In the genomic region with DNA sequence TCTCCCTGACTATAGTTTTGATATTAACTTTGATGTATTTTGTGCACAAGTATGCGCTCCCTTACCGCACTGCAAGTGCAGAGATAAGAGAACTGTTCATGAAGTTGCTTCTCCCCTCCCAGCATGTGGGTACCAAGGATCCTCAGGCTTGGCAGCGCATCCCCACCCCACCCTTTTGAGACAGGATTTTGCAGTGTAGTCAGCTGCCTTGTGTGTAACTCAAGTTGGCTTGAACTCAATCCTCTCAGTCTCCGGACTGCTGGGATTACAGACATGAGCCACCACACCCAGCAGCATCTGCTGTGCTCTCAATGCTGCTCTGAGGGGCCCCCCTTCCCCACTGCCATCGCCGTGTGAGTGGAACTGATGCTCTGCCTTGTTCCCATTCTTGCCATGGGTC, we compare ENCODE assay signal across 17 mouse cellular contexts. TPM values are rescaled to one million over a fixed set of nuclear protein-coding genes. Genes with fewer than 3 reads are reported as not detected.
DNase-seq lines count a peak whose midpoint lies in the region; ATAC-seq and TF ChIP-seq lines count a peak whose summit lies in the region.
"Had no signal": no experiment of that assay in that cellular context is flagged by ENCODE, and none has a peak within 500 bp of the region (broad histone marks: within the 10 kb centered on the region; RNA-seq: fewer than 3 reads in every experiment).

No protein-coding gene starts in this region.

- H3K9me3 ChIP-seq in lung, embryonic 15.5 days, result no peaks in the 10 kb centered on the region
- H3K9me3 ChIP-seq in embryonic facial prominence, embryonic 14.5 days (ENCODE audit: control insufficient read depth, low read length), result no peaks in the 10 kb centered on the region
- H3K9me3 ChIP-seq: kidney, embryonic 15.5 days; liver, embryonic 12.5 days; midbrain, embryonic 15.5 days had no signal

- H3K4me2 ChIP-seq in lung, embryonic 15.5 days, result no peak overlapping the region
- no peak overlapping the region for H3K4me2 ChIP-seq in embryonic facial prominence, embryonic 14.5 days (ENCODE audit: low read depth, low read length)
- H3K4me2 ChIP-seq: kidney, embryonic 15.5 days; liver, embryonic 12.5 days; midbrain, embryonic 15.5 days had no signal

- H3K36me3 ChIP-seq in lung, embryonic 15.5 days, result peaks cover 9% of the 10 kb centered on the region
- H3K36me3 ChIP-seq in embryonic facial prominence, embryonic 14.5 days (ENCODE audit: control insufficient read depth, insufficient read depth, low read length), result peaks cover 26% of the 10 kb centered on the region

- DNase-seq in gastrocnemius, adult 2 months, result peak; percentile 63
- DNase-seq in gastrocnemius, postnatal 4 days (ENCODE audit: low spot score in 2 of 2), result no peak
- no peak for DNase-seq in lung, postnatal 10 days
- DNase-seq in embryonic facial prominence, embryonic 14.5 days (ENCODE audit: low spot score), result peak; percentile 49
- DNase-seq in skeletal muscle tissue, adult 2 months (ENCODE audit: low read depth, low spot score), result peak; percentile 71
- DNase-seq in cerebellum, adult 2 months, result no peak
- DNase-seq in layer of hippocampus, adult 11-12 months (ENCODE audit: low spot score), result no peak
- DNase-seq: adrenal gland, postnatal 25 days; layer of hippocampus, adult 9-11 months; lung, postnatal 4 days had no signal

- TF ChIP-seq CTCF in gastrocnemius, adult 2 months (IDR thresholded peaks at IDR 0.05), result no peak
- TF ChIP-seq CTCF in cerebellum, adult 2 months (IDR thresholded peaks at IDR 0.05; ENCODE audit: borderline replicate concordance, insufficient read depth, low read depth, low read length), result no peak

- ATAC-seq in lung, embryonic 15.5 days (ENCODE audit: borderline replicate concordance, extremely low read depth, low FRiP score, low TSS enrichment), result no peak
- ATAC-seq in embryonic facial prominence, embryonic 14.5 days (ENCODE audit: low read depth), result 0 out of 2 replicates have a peak, but pooled peaks have one; percentile 12
- ATAC-seq: liver, embryonic 12.5 days; midbrain, embryonic 15.5 days had no signal

- WGBS in lung, embryonic 15.5 days, result 75% methylated on average over 6 of the region's 6 CpGs
- WGBS in embryonic facial prominence, embryonic 14.5 days, result 83% methylated on average over 6 of the region's 6 CpGs
- WGBS in cerebellum, adult 2 months, result 35% methylated on average over 6 of the region's 6 CpGs

- H3K27ac ChIP-seq in gastrocnemius, adult 2 months, result peak overlapping the region; percentile 61
- H3K27ac ChIP-seq in lung, embryonic 15.5 days, result 0 out of 2 replicates have a peak overlapping the region, but pooled peaks have one; percentile 16
- H3K27ac ChIP-seq in embryonic facial prominence, embryonic 14.5 days (replicated peaks; ENCODE audit: low read depth, low read length), result peak overlapping the region; percentile 61
- H3K27ac ChIP-seq in cerebellum, adult 2 months (ENCODE audit: insufficient read depth, low read length), result no peak overlapping the region
- H3K27ac ChIP-seq: liver, embryonic 12.5 days; midbrain, embryonic 15.5 days had no signal

- H3K4me3 ChIP-seq in gastrocnemius, adult 2 months, result no peak overlapping the region
- no peak overlapping the region for H3K4me3 ChIP-seq in lung, embryonic 15.5 days
- H3K4me3 ChIP-seq in embryonic facial prominence, embryonic 14.5 days (ENCODE audit: low read depth, low read length), result no peak overlapping the region
- H3K4me3 ChIP-seq in cerebellum, adult 2 months (replicated peaks; ENCODE audit: insufficient read depth, low read depth, low read length), result no peak overlapping the region
- H3K4me3 ChIP-seq: kidney, embryonic 15.5 days; liver, embryonic 12.5 days; midbrain, embryonic 15.5 days had no signal

- no peak overlapping the region for H3K9ac ChIP-seq in lung, embryonic 15.5 days
- H3K9ac ChIP-seq in embryonic facial prominence, embryonic 14.5 days (ENCODE audit: low read depth, low read length), result no peak overlapping the region
- H3K9ac ChIP-seq: kidney, embryonic 15.5 days; liver, embryonic 12.5 days; midbrain, embryonic 15.5 days had no signal

- H3K27me3 ChIP-seq in lung, embryonic 15.5 days, result no peaks in the 10 kb centered on the region
- no peaks in the 10 kb centered on the region for H3K27me3 ChIP-seq in embryonic facial prominence, embryonic 14.5 days (replicated peaks; ENCODE audit: control insufficient read depth, insufficient read depth, low read length)
- no peaks in the 10 kb centered on the region for H3K27me3 ChIP-seq in cerebellum, adult 2 months (ENCODE audit: control insufficient read depth, insufficient read depth, low read length)
- H3K27me3 ChIP-seq: kidney, embryonic 15.5 days; liver, embryonic 12.5 days; midbrain, embryonic 15.5 days had no signal

- peaks cover 22% of the 10 kb centered on the region for H3K4me1 ChIP-seq in lung, embryonic 15.5 days
- H3K4me1 ChIP-seq in embryonic facial prominence, embryonic 14.5 days (ENCODE audit: control insufficient read depth, insufficient read depth, low read length), result peaks cover 12% of the 10 kb centered on the region; the same call in 1 of the 2 replicates
- H3K4me1 ChIP-seq in cerebellum, adult 2 months (ENCODE audit: control insufficient read depth, insufficient read depth, low read length), result no peaks in the 10 kb centered on the region

- intact Hi-C loops in gastrocnemius, adult 2 months (cut with DNase I), result no loop called here

- TF ChIP-seq POLR2A in cerebellum, adult 2 months (IDR thresholded peaks at IDR 0.05; ENCODE audit: borderline replicate concordance, insufficient read depth, low read length), result no peak

RNA-seq across cellular contexts. Expression of a gene that starts 21.0 kb away (rescaled TPM):
- not detected for total RNA-seq in gastrocnemius, adult 2 months (2021)
- under 1 TPM; 0.10 to 0.23 TPM for total RNA-seq in gastrocnemius, postnatal 4 days (2021)
- 22.5 and 27.8 TPM in 2 replicates for polyA plus RNA-seq in lung, embryonic 15.5 days (2015; fragmentation: Nextera tagmentation; extraction: Ambion mirVana)
- 0.50 and 1.4 TPM in 2 replicates for polyA plus RNA-seq in embryonic facial prominence, embryonic 14.5 days (2014; fragmentation: Nextera tagmentation; extraction: Ambion mirVana)
- polyA plus RNA-seq in cerebellum, adult 2 months (2012; rRNA removed), result not detected in 2 replicates
- total RNA-seq: left cerebral cortex, postnatal 14 days had no signal
- polyA plus RNA-seq: midbrain, embryonic 15.5 days; neural tube, embryonic 14.5 days had no signal

RNA-seq across cellular contexts. Expression of a gene that starts 22.7 kb away (rescaled TPM):
- total RNA-seq in gastrocnemius, adult 2 months (2021), result 1 to 10 TPM; 6.5 to 8.2 TPM
- total RNA-seq in gastrocnemius, postnatal 4 days (2021), result 10 to 100 TPM; 12.9 to 14.4 TPM
- 23.8 TPM in 2 replicates for polyA plus RNA-seq in lung, embryonic 15.5 days (2015; fragmentation: Nextera tagmentation; extraction: Ambion mirVana)
- 25.2 and 25.7 TPM in 2 replicates for polyA plus RNA-seq in embryonic facial prominence, embryonic 14.5 days (2014; fragmentation: Nextera tagmentation; extraction: Ambion mirVana)
- polyA plus RNA-seq in cerebellum, adult 2 months (2012; rRNA removed), result 9.2 and 10.1 TPM in 2 replicates

RNA-seq across cellular contexts. Expression of a gene that starts 37.0 kb away (rescaled TPM):
- not detected for total RNA-seq in gastrocnemius, adult 2 months (2021)
- under 1 TPM; 0.26 to 0.66 TPM for total RNA-seq in gastrocnemius, postnatal 4 days (2021)
- polyA plus RNA-seq in lung, embryonic 15.5 days (2015; fragmentation: Nextera tagmentation; extraction: Ambion mirVana), result 4.2 and 5.1 TPM in 2 replicates
- polyA plus RNA-seq in embryonic facial prominence, embryonic 14.5 days (2014; fragmentation: Nextera tagmentation; extraction: Ambion mirVana), result 17.1 and 28.1 TPM in 2 replicates
- polyA plus RNA-seq in cerebellum, adult 2 months (2012; rRNA removed), result 1.0 and 1.1 TPM in 2 replicates
- total RNA-seq: adrenal gland, postnatal 25 days; left cerebral cortex, postnatal 14 days had no signal
- polyA plus RNA-seq: heart, postnatal 0 days; midbrain, embryonic 15.5 days; neural tube, embryonic 14.5 days had no signal

RNA-seq across cellular contexts. Expression of a gene that starts 37.4 kb away (rescaled TPM):
- not detected for total RNA-seq in gastrocnemius, adult 2 months (2021)
- not detected for total RNA-seq in gastrocnemius, postnatal 4 days (2021)
- polyA plus RNA-seq in lung, embryonic 15.5 days (2015; fragmentation: Nextera tagmentation; extraction: Ambion mirVana), result not detected in 2 replicates
- polyA plus RNA-seq in embryonic facial prominence, embryonic 14.5 days (2014; fragmentation: Nextera tagmentation; extraction: Ambion mirVana), result 0.58 and 0.77 TPM in 2 replicates
- 0.23 and 0.33 TPM in 2 replicates for polyA plus RNA-seq in cerebellum, adult 2 months (2012; rRNA removed)
- total RNA-seq: adrenal gland, postnatal 25 days; left cerebral cortex, postnatal 14 days had no signal
- polyA plus RNA-seq: heart, postnatal 0 days; liver, embryonic 12.5 days had no signal

RNA-seq across cellular contexts. Expression of a gene that starts 42.9 kb away (rescaled TPM):
- total RNA-seq in gastrocnemius, adult 2 months (2021), result under 1 TPM; 0.22 to 0.59 TPM
- 1 to 10 TPM; 1.3 to 1.6 TPM for total RNA-seq in gastrocnemius, postnatal 4 days (2021)
- polyA plus RNA-seq in lung, embryonic 15.5 days (2015; fragmentation: Nextera tagmentation; extraction: Ambion mirVana), result 3.2 and 3.5 TPM in 2 replicates
- 3.2 and 4.7 TPM in 2 replicates for polyA plus RNA-seq in embryonic facial prominence, embryonic 14.5 days (2014; fragmentation: Nextera tagmentation; extraction: Ambion mirVana)
- 3.3 and 4.1 TPM in 2 replicates for polyA plus RNA-seq in cerebellum, adult 2 months (2012; rRNA removed)

Comparison
In these comparisons a context has a peak if more than half of its experiments do, and no peak if none do; other contexts are left out.
1. DNase-seq: peak in gastrocnemius, adult 2 months (single experiment), embryonic facial prominence, embryonic 14.5 days (single experiment) and skeletal muscle tissue, adult 2 months (single experiment); none in gastrocnemius, postnatal 4 days (0 of 2), lung, postnatal 10 days (single experiment), cerebellum, adult 2 months (0 of 2) and layer of hippocampus, adult 11-12 months (single experiment).